Mouse (Mus musculus) spleen, postnatal 36 days (tissue): ENCODE measurements around the gene Gpatch3.

Experiments
- DNase-seq, 2 experiments: peaks; one replicate each; pipeline ENCODE4 v3.0.0; 2022; ENCODE audit warnings: low spot score in 2 of 2, mixed read lengths in 1 of 2

Gpatch3 gene

DNA sequence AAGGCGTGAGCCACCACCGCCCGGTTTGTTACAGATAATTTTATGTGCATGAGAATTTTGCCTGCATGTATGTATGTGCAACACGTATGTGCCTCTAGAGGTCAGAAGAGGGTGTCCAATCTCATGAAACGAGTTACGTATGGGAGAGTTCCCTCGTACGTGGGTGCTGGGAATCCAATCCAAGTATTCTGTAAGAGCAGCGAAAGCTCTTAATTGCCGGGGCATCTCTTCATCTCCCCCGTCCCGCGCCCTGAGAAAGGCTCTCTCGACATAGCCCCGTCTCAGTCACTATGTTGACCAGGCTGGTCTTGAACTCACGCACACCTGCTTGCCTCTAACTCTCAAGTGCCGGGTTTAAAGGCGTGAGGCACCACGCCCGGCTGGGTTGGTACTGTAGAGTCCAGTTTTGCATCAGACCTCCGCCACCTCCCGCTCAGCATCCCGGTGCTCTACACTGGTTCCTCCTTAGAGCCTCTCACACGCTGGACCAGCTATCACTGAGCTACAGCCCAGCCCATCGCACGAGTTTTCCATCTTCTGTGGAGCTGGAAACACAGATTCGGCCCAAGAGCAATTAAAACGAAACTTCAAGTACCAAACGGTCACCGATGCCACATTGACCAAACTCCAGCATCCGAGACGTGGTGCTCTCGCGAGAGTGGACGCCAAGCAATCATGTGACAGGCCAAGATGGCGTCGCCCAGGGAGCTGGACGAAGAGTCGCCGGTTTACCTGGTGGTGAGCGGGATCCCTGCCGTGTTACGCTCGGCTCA, at the start of gene Gpatch3:
Gene Gpatch3, plus strand, starts transcription at position 676 of the 773 bp plus-strand sequence.
- DNase-seq, result peak; percentile 86 to 90

DNA sequence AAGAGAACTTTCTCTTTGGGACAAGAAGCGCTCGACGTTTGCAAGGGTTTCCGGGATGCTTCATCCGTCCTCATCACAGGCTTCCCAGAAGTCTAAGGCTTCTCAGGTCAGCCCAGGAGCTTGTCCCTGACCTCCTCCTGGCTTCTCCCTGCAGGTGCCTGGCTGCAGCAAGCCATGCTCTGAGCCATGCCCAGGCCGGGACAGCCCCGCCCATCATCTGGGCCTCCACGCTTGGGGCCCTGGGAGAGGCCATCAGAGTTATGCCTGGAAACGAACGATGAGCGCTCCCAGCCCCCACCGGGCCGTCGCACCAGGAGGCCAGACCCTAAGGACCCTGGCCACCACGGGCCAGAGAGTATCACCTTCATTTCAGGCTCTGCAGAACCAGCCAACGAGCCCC, 46.8 kb upstream of the Gpatch3 start:
- no peak for DNase-seq

DNA sequence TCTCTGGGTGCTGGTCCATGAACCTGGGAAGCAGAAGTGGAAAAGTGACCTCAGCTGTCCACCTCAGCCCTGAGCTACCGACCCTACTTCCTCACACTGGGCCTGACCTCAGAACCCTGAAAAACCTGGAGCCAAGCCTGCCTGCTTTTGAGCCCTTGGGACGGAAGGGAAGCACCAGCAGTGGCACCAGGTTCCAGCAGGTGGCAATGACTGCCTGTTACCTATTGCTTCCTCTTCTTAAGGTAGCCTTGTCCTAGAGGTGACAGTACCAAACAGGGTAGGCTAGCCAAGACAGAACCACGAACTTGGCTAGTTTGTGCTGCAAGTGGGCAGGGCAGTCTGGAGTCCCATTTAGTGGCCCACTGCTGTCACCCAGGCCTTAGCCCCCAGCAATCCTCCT, 41.8 kb upstream of the Gpatch3 start:
- no peak for DNase-seq

DNA sequence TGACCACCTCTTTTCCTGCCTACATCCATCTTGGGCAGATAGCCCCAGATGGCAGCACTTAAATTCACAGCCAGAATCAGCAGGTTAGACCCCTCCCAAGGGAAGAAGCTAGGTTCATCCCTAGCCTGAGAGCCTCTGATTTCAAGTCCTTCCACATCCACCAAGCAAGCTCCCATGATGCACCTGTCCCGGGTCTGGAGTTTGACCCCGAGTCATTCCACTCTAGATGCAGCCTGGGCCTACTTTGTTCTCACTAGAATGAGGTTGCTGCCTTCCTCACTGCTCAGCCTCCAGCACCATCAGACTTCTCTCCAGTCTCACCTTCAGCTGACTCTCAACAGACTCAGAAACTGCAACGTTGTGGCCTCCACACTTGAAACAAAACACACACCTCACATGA, 38.5 kb upstream of the Gpatch3 start:
- no peak for DNase-seq

DNA sequence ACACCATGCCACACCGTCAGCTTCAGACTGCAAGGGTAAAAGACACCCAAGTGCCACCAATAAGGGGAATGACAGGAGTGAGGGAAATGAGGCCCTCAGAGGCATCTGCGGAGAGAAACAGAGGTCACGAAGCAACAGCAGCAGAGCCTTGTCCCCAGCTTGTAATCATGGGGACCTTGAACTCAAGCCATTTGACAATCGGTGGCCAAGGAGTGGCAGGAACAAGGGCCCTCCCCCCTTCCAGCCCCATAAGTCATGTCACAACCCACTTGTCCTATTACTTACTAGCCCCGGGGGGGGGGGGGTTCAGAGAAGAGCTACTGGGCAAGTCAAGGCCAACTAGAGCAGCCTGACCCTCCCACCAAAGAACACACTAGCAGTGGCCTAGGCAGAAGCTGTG, 37.9 kb upstream of the Gpatch3 start:
- no peak for DNase-seq

DNA sequence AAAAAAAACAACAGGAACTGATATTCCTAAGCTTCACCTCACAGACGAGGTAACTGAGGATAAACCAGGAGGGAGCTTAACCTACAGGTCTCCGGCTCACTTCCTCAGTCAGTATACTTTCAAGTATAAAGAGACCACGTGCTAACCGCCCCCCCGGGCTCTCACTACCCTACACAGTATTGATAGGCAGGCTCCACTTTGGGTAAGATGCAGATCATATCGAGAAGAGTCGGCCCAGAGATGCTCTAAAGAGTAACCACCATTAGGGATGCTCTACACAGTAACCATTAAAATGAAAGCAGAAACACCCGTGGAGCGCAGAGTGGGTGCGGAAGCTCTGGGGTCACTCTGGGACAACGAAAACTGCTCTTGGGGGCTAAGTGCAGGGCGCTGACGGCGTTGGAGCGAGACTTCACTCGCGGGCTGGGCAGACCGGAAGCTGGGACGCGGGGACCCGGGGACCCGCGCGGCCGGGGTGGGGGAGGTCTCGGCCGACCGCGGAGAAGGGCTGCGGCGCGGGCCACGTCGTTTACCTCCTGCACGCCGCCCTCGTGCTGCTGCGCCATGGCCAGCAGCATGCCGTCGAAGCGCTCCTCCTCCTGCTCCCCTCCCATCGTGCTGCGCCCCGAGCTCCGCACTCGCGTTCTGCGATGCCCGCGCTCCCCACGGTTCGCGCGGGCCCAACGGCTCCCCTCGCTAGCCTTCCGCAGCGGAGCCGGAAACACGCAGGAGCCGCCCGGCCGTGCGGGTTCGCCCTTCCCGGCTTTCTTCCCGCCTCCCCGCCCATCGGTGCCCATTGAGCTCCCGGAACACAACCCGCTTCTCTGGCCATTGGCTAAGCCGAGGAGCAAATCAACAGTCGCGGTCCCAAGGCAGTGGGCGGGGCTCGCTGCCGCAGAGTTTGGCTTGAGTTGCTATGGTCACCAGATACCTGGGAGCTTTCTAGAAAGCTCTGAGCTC, 29.0 kb upstream of the Gpatch3 start, which contains the start of gene Nudc:
Gene Nudc, minus strand, starts transcription at position 725 of the 960 bp plus-strand sequence.
- DNase-seq, result peak; percentile 96

DNA sequence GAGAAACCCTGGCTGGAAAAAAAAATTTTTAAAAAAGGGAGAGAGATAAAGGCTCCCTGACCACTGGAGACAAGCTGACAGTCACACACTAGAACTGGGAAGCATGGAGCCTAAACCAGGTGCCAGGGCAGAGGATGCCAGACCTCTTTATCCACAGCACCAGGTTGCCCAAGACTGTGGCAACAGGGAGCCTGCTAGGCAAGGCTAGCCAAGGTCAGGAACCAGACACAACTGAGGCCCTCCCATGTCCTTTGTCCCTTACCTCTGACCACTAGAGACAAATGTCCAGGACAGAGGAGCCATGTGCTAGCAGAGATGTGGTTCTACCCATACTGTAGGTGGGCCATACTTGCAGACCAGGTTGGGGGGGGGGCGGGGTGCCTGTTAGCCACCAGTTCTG, 22.5 kb upstream of the Gpatch3 start:
- DNase-seq, result no peak

DNA sequence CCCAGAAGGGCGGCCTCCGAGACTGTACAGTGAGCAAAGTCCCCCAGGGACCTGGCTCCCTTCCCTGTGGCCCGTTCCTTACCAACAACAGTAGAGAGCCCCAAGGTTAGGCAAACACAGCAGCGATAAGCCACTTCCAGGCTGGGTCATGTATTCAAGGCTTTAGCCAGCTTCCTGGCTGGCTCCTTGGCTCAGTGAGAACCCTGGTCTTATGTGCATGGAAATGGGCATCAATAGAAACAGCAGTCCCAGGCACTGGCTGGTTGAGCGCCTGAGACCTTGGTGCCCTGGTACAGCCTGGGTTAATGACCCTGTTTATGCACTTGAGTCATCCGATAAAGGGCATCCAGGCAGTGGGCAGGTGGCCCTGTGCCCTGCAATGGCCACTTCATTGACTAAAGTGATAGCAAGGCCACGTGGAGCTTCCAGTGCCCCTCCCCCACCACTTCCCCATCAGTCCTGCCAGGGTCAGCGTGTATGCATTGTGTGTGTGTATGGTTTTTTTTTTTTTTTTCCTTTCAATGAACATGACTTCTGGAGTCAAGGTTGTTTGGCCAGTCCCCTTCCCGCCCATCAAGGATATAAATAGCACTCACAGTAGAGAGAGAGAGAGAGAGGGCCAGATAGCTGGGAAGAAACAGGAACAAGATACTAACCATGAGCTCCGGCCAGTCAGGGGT, 21.6 kb upstream of the Gpatch3 start, which contains the start of gene Nr0b2:
Gene Nr0b2, plus strand, starts transcription at position 609 of the 680 bp plus-strand sequence.
- peak in 1 of 2 experiments; percentile 11 for DNase-seq

DNA sequence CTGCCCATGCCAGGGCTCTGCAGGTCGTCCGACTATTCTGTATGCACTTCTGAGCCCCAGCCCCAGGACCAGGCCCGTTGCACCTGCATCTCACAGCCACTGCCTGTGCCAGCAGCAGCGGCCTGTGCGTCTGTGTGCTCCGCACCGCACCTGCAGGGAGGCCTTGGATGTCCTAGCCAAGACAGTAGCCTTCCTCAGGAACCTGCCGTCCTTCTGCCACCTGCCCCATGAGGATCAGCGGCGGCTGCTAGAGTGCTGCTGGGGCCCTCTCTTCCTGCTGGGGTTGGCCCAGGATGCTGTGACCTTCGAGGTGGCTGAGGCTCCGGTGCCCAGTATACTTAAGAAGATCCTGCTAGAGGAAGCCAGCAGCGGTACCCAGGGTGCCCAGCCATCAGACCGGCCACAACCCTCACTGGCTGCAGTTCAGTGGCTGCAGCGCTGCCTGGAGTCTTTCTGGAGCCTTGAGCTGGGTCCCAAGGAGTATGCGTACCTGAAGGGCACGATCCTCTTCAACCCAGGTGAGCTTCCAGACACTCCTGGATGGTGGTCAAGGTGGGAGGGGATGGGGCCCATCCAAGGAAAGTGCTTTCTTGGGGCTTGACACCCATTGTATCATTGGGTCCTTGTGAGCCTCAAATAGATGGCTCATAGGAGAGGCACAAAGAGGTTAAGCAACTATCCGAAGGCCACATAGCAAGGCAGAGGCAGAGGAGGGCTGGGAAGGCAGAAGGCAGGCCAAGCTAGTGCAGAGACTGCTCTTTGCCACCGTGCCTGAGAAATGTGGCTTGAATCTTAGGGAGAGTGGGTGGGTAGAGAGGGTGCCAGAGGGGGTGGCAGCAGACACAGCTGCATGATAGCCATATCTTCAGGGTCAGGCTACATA, 20.9 kb upstream of the Gpatch3 start:
- DNase-seq, result no peak

DNA sequence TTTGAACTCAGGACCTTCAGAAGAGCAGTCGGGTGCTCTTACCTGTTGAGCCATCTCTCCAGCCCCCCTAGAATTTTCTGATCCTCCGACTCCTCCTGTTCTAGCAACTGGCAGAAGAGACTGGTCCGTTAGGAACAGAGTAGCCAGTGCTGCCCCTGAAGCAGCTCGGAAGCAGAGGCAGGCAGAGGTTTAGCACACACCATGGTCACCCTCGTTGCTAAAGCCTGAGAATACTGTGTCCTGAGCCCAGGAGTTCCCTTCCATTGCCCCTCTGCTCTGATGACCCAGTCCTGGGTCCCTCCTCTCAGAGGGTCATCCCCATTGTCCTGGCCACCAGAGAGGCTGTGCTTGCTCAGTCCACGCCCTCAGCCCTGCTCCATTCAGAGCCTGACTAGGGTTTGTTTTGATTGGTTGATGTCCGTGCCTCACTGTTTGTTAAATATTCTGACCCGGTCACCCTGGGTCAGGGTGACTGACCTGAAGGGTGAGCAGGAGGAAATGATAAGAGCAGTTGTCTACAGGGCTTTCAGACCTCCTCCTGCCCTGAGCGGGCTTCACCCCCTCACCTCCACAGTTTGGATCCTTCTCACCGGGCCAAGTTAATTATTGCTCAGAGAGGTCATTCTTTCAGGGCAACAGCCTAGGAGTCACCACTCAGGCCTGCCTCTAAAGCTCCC, 17.4 kb upstream of the Gpatch3 start:
- DNase-seq, result no peak

DNA sequence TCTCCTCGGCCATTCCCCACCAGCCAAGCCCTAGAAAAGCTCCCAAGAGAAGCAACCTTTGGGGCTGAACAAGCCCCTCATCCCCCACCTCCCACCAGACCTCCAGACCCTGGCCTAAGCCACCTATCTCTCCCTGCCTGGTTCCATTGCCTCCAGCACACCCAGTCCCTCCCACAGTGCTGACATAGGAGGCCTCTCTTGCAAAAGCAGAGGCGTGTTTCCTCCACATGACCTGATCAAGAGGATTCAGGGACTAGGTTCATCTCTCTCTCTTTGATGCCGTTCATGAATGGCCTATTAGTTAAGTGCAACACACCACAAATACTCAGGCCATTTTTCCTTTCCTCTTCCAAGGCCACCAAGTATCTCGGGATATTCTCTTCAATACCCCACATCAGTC, 14.7 kb upstream of the Gpatch3 start:
- no peak for DNase-seq

DNA sequence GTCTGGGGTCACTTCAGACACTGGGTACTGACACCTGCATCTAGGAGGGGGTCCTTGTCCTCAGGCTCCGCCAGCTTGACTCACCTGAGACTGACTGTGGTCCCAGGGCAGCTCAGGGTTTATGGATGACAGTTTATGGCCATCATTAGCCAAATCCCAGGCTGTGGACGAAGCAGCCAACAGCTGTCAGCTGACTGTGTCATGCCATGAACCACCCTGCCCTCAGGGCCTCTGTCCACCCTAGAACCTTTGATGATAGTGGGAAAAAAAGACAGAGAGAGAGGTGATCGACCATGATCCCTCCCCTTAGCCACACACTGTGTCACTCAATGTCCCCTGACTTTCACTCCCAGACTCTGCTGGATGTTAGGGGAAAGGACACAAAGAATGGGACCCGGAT, 12.9 kb upstream of the Gpatch3 start:
- no peak for DNase-seq

DNA sequence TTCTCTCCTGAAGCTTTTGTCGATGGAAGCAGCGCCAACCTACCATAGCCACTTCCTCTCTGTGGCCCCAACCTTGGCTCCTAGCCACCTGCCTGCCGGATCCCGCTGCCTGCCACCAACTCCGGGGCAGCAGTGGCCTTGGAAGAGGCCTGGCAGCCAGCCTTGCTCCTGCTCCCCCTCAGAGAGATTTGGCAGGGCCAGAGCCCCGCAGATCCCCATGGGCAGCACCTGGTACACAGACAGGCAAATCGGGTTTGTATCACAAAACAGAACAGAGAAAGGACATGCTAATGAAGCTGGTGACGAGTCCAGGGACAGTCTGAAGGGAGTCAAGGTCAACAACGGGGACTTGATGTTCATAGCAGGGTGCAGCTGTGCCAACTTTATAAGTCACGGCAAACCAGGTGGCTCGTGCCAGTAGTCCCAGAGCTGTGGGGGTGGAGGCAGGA, 11.4 kb upstream of the Gpatch3 start:
- no peak for DNase-seq

DNA sequence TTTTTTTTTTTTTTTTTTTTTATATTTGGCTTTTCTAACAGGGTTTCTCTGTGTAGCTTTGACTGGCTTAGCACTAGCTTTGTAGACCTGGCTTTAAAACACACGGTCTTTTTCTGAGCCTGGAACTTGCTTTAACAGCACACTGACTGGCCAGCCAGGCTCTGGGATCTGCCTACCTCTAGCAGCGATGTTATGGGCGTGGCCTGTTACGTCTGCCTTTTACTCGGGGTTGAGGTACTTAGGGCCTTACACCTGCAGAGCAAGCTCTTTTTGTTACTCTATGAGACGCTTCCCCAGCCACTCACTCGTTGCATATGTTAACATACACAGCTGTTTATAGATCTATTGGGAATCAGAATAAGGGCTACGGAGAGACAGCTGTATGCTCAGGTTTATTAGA, 7.3 kb upstream of the Gpatch3 start:
- no peak for DNase-seq

DNA sequence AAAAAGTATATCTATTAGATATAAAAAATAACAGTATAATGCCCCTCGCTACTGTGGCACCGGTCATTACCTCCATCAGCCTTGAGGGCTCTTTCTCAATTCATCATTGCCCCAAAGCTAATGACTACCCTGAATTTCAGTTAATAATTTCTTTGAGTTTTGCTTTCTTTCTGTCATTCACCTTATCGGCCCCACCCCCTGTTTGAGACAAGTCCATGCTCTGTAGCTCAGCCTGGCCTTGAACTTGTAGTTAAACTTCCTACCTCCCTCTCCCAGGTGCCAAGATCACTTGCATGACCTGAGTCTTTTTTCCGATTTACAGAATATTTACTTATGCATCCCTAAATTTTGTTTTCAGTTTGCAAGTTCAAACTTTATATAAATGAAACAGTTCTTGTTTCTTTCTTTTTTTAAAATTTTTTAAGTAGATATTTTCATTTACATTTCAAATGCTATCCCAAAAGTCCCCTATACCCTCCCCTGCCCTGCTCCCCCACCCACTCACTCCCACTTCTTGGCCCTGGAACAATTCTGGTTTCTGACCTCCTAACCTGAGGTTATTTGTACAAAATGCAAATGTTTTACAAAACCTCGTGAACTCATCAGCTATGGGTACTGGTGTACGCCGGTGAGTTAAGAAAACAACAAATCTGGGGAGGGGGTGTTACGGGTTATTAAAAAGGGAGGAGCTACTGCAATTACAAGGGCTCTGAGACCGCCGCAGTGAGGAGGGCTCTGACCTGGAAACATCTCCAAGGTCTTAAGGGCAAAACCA, 5.1 kb upstream of the Gpatch3 start:
- no peak for DNase-seq

DNA sequence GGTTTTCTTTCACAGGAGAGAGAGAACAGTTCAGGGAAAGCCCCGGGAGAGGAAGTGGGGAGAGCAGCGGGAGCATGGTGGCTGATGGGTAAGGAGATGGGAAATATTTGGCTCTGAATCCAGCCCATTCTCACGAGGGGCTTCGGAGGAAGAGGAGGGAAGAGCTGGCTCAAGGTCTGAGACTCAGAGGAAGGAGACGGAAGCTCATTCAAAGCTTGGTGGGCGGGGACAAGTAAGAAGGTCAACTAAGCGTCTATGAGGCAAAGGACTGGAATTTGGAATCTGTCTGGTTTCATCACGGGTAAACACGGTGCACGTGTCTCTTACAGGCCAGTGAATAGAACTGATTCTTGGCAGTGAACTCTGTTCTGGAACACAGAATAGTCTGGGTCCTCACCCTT, 4.5 kb upstream of the Gpatch3 start:
- DNase-seq, result no peak

DNA sequence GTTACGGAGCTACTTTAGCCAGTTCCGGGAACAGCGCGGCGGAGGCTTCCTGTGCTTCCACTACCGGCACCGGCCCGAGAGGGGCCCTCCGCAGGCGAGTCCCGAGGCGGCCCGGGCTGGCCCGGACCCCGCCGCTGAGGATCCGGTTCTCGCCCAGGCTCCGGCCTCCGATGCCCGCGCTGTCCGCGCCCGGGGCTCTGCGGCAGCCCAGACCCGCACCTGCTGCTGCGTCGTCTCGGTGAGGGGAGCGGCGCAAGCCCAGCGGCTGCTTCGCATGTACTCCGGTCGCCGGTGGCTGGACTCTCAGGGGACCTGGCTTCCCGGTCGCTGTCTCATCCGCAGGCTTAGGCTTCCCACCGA, 278 bp downstream of the Gpatch3 start:
- no peak for DNase-seq

DNA sequence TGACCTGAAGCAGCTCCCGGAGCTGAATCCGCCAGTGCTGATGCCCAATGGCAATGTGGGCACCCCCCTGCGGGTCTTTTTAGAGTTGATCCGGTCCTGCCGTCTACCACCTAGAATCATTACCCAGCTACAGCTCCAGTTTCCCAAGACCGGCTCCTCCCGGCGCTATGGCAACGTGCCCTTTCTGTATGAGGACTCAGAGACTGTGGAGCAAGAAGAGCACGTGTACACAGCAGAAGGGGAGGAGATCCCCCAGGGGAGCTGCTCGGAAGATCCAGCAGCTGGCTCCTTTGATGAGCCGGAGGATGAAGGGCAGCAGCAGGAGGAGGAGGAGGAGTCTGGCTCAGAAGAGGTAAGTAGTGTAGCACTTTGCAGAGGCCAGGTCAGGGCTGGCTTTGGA, 3.4 kb downstream of the Gpatch3 start:
- DNase-seq, result no peak

DNA sequence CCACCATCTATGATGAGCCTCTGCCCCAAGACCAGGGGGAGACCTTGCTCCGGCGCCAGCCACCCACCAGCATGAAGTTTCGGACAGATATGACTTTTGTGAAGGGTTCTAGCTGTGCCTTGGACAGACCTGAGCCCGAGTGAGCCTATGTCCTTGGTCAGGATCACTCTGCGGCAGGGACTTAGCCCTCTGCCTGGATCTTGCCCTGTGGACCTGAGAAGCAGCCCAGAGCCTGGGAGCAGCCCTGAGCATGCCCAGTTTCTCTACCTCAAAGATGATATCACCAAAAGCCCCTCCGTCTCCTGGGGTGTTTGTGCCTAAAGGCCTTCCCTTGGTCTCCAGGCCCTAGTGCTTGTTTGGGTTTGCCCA, 9.1 kb downstream of the Gpatch3 start:
- no peak for DNase-seq
